Mouse (Mus musculus) hematopoietic stem cell, adult 5-6 weeks (primary cell): ENCODE measurements around the gene Use1. TPM values are rescaled to one million over a fixed set of nuclear protein-coding genes. Genes with fewer than 3 reads are reported as not detected.

Experiments used
- ATAC-seq, 2 experiments: fragments of 125-278 bp in 1 of 2; replicated peaks in 1 of 2; 2 replicates each; pipeline ENCODE4 v1.8.0; 2016 to 2017; ENCODE audit warnings: inconsistent platforms in 2 of 2, mild to moderate bottlenecking in 2 of 2, moderate number of reproducible peaks in 2 of 2, low read depth in 1 of 2, moderate TSS enrichment in 1 of 2; ENCODE audit not compliant: low FRiP score in 2 of 2, poor library complexity in 2 of 2, severe bottlenecking in 2 of 2, insufficient read depth in 1 of 2, low TSS enrichment in 1 of 2
- total RNA-seq: library from RNA; stranded (forward); fragments of 172-1452, 232-1000 nt; gene quantifications from 2 replicates; pipeline ENCODE4 v1.2.3, GENCODE M21; 2017

The Use1 gene
- total RNA-seq, 1 experiment from 2014 or later = 178 TPM

DNA sequence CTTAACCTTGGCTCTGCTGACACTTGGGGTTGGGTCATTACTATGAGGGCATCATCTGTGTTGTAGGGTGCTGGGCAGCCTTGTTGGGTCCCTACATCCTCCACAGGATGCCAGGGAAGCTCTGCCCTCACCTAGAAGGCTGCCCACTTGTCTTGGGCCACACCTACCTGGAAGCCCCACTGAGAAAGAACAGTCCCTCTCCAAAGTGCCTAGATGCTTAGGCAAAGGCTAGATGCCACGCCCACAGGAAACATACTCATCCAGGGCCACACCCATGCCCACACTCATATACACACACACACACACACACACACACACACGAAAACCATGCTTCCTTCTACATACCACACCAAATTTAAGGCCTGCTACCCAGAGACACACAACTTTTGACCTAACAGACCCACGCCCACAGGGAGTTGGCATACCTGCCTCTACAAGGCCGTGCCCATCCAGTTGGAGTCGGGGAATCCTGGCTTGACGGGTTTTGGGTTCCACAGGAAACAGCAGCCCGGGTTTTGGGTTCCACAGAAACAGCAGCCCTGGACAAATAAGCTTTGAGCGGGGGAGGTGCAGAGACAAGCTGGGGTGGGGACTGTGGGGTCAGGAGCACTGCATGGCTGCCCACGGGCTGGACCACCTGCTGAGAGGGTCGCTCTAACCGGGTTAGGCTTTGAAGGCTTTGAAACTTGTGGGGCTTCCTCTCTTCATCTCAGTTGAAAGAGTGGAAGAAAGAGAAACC, 45.1 kb downstream of the Use1 start:
- ATAC-seq = no peak

Other genes starting within 250 kb of the Use1 start
- gene Myo9b, start 94.1 kb upstream of the Use1 start, total RNA-seq = 43.6 and 45.6 TPM in 2 replicates
- 45.8 and 54.6 TPM in 2 replicates for gene Haus8, start 93.9 kb upstream of the Use1 start, total RNA-seq
- gene Ocel1, start 4.5 kb downstream of the Use1 start, total RNA-seq = 14.6 and 16.5 TPM in 2 replicates
- gene Nr2f6, start 15.1 kb downstream of the Use1 start, total RNA-seq = 1.7 and 15.0 TPM in 2 replicates
- not detected in 2 replicates for gene Ushbp1, start 29.0 kb downstream of the Use1 start, total RNA-seq
- gene Babam1, start 30.0 kb downstream of the Use1 start, total RNA-seq = 71.4 and 85.8 TPM in 2 replicates
- 7.1 and 14.8 TPM in 2 replicates for gene Ankle1, start 39.2 kb downstream of the Use1 start, total RNA-seq
- 19.8 and 20.7 TPM in 2 replicates for gene Abhd8, start 96.8 kb downstream of the Use1 start, total RNA-seq
- gene Mrpl34, start 98.1 kb downstream of the Use1 start, total RNA-seq = 35.8 and 61.7 TPM in 2 replicates
- gene Dda1, start 102.4 kb downstream of the Use1 start, total RNA-seq = 15.8 and 18.9 TPM in 2 replicates
- 6.7 and 9.2 TPM in 2 replicates for gene Ano8, start 119.1 kb downstream of the Use1 start, total RNA-seq
- gene Gtpbp3, start 121.3 kb downstream of the Use1 start, total RNA-seq = 8.8 and 14.1 TPM in 2 replicates
- gene Plvap, start 144.9 kb downstream of the Use1 start, total RNA-seq = 0.38 TPM in 1 of 2 replicates, not detected in the other
- not detected in 2 replicates for gene Ccdc194, start 158.9 kb downstream of the Use1 start, total RNA-seq
- 65.1 and 74.2 TPM in 2 replicates for gene Bst2, start 170.6 kb downstream of the Use1 start, total RNA-seq
- 37.2 and 60.0 TPM in 2 replicates for gene Mvb12a, start 176.1 kb downstream of the Use1 start, total RNA-seq
- gene Tmem221, start 192.0 kb downstream of the Use1 start, total RNA-seq = 0.38 TPM in 1 of 2 replicates, not detected in the other
- 0.40 and 0.50 TPM in 2 replicates for gene Nxnl1, start 199.8 kb downstream of the Use1 start, total RNA-seq
- gene Slc27a1, start 202.0 kb downstream of the Use1 start, total RNA-seq = 13.3 and 16.6 TPM in 2 replicates
- gene Pgls, start 225.3 kb downstream of the Use1 start, total RNA-seq = 51.4 and 93.2 TPM in 2 replicates
- gene Fam129c, start 230.8 kb downstream of the Use1 start, total RNA-seq = 1.0 and 9.7 TPM in 2 replicates
- 53.6 and 78.4 TPM in 2 replicates for gene Colgalt1, start 244.2 kb downstream of the Use1 start, total RNA-seq